Mouse (Mus musculus) myocyte (in vitro differentiated cells): ENCODE results near the gene Utp15. TPM values are rescaled to one million over a fixed set of nuclear protein-coding genes. Genes with fewer than 3 reads are reported as not detected.

ENCODE experiments used
- H3K27me3 ChIP-seq: one replicate; pipeline ENCODE4 v1.6.1; 2011; ENCODE audit not compliant: control insufficient read depth, insufficient read depth, insufficient read length
- H3K36me3 ChIP-seq: one replicate; pipeline ENCODE4 v1.6.1; 2011; ENCODE audit not compliant: control insufficient read depth, insufficient read depth
- H3K4me2 ChIP-seq: one replicate; pipeline ENCODE4 v1.6.1; 2011; ENCODE audit warnings: low read depth, control low read depth
- H3K4me3 ChIP-seq: one replicate; pipeline ENCODE4 v1.5.1; 2011; ENCODE audit warnings: mild to moderate bottlenecking, control low read depth, moderate library complexity
- H3K79me2 ChIP-seq: one replicate; pipeline ENCODE4 v1.6.1; 2011; ENCODE audit not compliant: control insufficient read depth, insufficient read depth
- H3ac ChIP-seq: one replicate; pipeline ENCODE4 v1.6.1; 2011; ENCODE audit not compliant: control insufficient read depth, insufficient read length
- CEBPB ChIP-seq: IDR thresholded peaks from 2 replicates; pipeline ENCODE4 v1.6.1; 2011; ENCODE audit warnings: mild to moderate bottlenecking, moderate library complexity; ENCODE audit not compliant: poor library complexity, insufficient read depth, severe bottlenecking
- E2F4 ChIP-seq: IDR thresholded peaks from one replicate; pipeline ENCODE4 v1.6.1; 2011; ENCODE audit warnings: mild to moderate bottlenecking, control low read depth, moderate library complexity; ENCODE audit not compliant: insufficient read depth
- MAX ChIP-seq: IDR thresholded peaks from one replicate; pipeline ENCODE4 v1.6.1; 2011; ENCODE audit warnings: low read depth, mild to moderate bottlenecking, control low read depth
- MYOD1 ChIP-seq, 3 experiments: IDR thresholded peaks; one replicate each; pipeline ENCODE4 v1.6.1; 2011; ENCODE audit warnings: control low read depth in 2 of 3, low read depth in 2 of 3, mild to moderate bottlenecking in 2 of 3, moderate library complexity in 1 of 3; ENCODE audit not compliant: insufficient read length in 2 of 3, control insufficient read depth in 1 of 3
- MYOG ChIP-seq, 3 experiments: IDR thresholded peaks; one replicate each; pipeline ENCODE4 v1.6.1; 2011; ENCODE audit warnings: control low read depth in 2 of 3, low read depth in 2 of 3, mild to moderate bottlenecking in 2 of 3; ENCODE audit not compliant: insufficient read length in 2 of 3, control insufficient read depth in 1 of 3, insufficient read depth in 1 of 3
- POLR2A ChIP-seq: IDR thresholded peaks from one replicate; pipeline ENCODE4 v1.6.1; 2011; ENCODE audit warnings: low read depth, mild to moderate bottlenecking, control low read depth, moderate library complexity; ENCODE audit not compliant: insufficient read length
- POLR2AphosphoS2 ChIP-seq: IDR thresholded peaks from one replicate; pipeline ENCODE4 v1.6.1; 2011; ENCODE audit warnings: low read depth, control low read depth; ENCODE audit not compliant: insufficient read length
- REST ChIP-seq: IDR thresholded peaks from one replicate; pipeline ENCODE4 v1.6.1; 2011; ENCODE audit warnings: mild to moderate bottlenecking, control low read depth, moderate library complexity; ENCODE audit not compliant: insufficient read depth, insufficient read length
- SRF ChIP-seq: IDR thresholded peaks from one replicate; pipeline ENCODE4 v1.6.1; 2011; ENCODE audit warnings: low read depth; ENCODE audit not compliant: control insufficient read depth, insufficient read length
- TCF12 ChIP-seq: IDR thresholded peaks from one replicate; pipeline ENCODE4 v1.6.1; 2011; ENCODE audit warnings: mild to moderate bottlenecking, control low read depth; ENCODE audit not compliant: poor library complexity, insufficient read depth, severe bottlenecking
- TCF3 ChIP-seq: IDR thresholded peaks from one replicate; pipeline ENCODE4 v1.6.1; 2011; ENCODE audit warnings: low read depth, control low read depth; ENCODE audit not compliant: insufficient read length
- USF1 ChIP-seq: IDR thresholded peaks from one replicate; pipeline ENCODE4 v1.6.1; 2011; ENCODE audit warnings: low read depth, mild to moderate bottlenecking, control low read depth, moderate library complexity
- polyA plus RNA-seq: library from polyadenylated mRNA; unstranded; fragments of >200 nt; fragmentation: generic; extraction: Trizol; gene quantifications from one replicate; pipeline ENCODE4 v1.2.1, GENCODE M21; 2012; ENCODE audit warnings: missing spikeins

Utp15 gene
- polyA plus RNA-seq, 1 experiment = 7.3 TPM

- no peak overlapping the region for H3K4me2 ChIP-seq
- no peak for TF ChIP-seq E2F4
- TF ChIP-seq SRF = no peak
- TF ChIP-seq REST = no peak
- TF ChIP-seq TCF12 = no peak
- TF ChIP-seq TCF3 = no peak
- no peak for TF ChIP-seq POLR2A
- no peak for TF ChIP-seq MAX
- no peak for TF ChIP-seq CEBPB
- no peak for TF ChIP-seq MYOG (IDR thresholded peaks at IDR 0.05; ENCODE audit: control insufficient read depth in 1 of 3, insufficient read depth in 1 of 3, insufficient read length in 2 of 3, low read depth in 2 of 3)
- TF ChIP-seq USF1 = no peak
- TF ChIP-seq MYOD1 (IDR thresholded peaks at IDR 0.05; ENCODE audit: control insufficient read depth in 1 of 3, insufficient read length in 2 of 3, low read depth in 2 of 3) = no peak
- no peak for TF ChIP-seq POLR2AphosphoS2
These were observed 44.1 kb upstream of the Utp15 start for GRCm38 (mm10) chr13:98306852-98307475.

GRCm38 (mm10) chr13:98306393-98306792 lies 43.6 kb upstream of the Utp15 start:
- TF ChIP-seq USF1 = no peak
- peak; percentile 71 for TF ChIP-seq POLR2AphosphoS2
- TF ChIP-seq TCF3 = no peak
- no peak for TF ChIP-seq REST
- TF ChIP-seq E2F4 = no peak
- no peak for TF ChIP-seq SRF
- TF ChIP-seq MYOG (IDR thresholded peaks at IDR 0.05; ENCODE audit: control insufficient read depth in 1 of 3, insufficient read depth in 1 of 3, insufficient read length in 2 of 3, low read depth in 2 of 3) = no peak
- Histone ChIP-seq H3K27me3 (no peaks in the 10 kb centered on the region), H3K36me3 (peaks cover 35% of the 10 kb centered on the region), H3K79me2 (peaks cover 14% of the 10 kb centered on the region), H3K4me2 (no peak overlapping the region), H3K4me3 (no peak overlapping the region), H3ac (no peak overlapping the region)

More at GRCm38 (mm10) chr13:98306852-98307475, 44.1 kb upstream of the Utp15 start:
- H3K4me3 ChIP-seq = no peak overlapping the region
- H3K36me3 ChIP-seq = peaks cover 41% of the 10 kb centered on the region
- peaks cover 20% of the 10 kb centered on the region for H3K79me2 ChIP-seq
- no peak overlapping the region for H3ac ChIP-seq
- H3K27me3 ChIP-seq = no peaks in the 10 kb centered on the region

- H3K4me3 ChIP-seq = no peak overlapping the region
- no peak overlapping the region for H3K4me2 ChIP-seq
- no peaks in the 10 kb centered on the region for H3K27me3 ChIP-seq
- peaks cover 3% of the 10 kb centered on the region for H3K79me2 ChIP-seq
- H3ac ChIP-seq = no peak overlapping the region
- TF ChIP-seq POLR2A = no peak
- no peak for TF ChIP-seq SRF
- peak; percentile 61 for TF ChIP-seq POLR2AphosphoS2
- TF ChIP-seq USF1 = no peak
- peaks cover 24% of the 10 kb centered on the region for H3K36me3 ChIP-seq
These were observed 42.4 kb upstream of the Utp15 start for GRCm38 (mm10) chr13:98305257-98305656.

- Histone ChIP-seq H3K27me3 (no peaks in the 10 kb centered on the region), H3K4me2 (no peak overlapping the region), H3K4me3 (no peak overlapping the region)
These were observed 36.3 kb upstream of the Utp15 start for GRCm38 (mm10) chr13:98298833-98299758.

GRCm38 (mm10) chr13:98297883-98298482 lies 35.1 kb upstream of the Utp15 start:
- Histone ChIP-seq H3K4me3 (no peak overlapping the region), H3K79me2 (no peaks in the 10 kb centered on the region), H3K27me3 (no peaks in the 10 kb centered on the region), H3K36me3 (no peaks in the 10 kb centered on the region), H3ac (no peak overlapping the region), H3K4me2 (no peak overlapping the region)
- no peak for TF ChIP-seq USF1
- no peak for TF ChIP-seq POLR2A
- no peak for TF ChIP-seq CEBPB
- no peak for TF ChIP-seq TCF3
- no peak for TF ChIP-seq SRF
- no peak for TF ChIP-seq POLR2AphosphoS2
- TF ChIP-seq REST = no peak
- no peak for TF ChIP-seq MYOG (IDR thresholded peaks at IDR 0.05; ENCODE audit: control insufficient read depth in 1 of 3, insufficient read depth in 1 of 3, insufficient read length in 2 of 3, low read depth in 2 of 3)
- TF ChIP-seq E2F4 = no peak
- TF ChIP-seq MAX = no peak
- TF ChIP-seq TCF12 = no peak
- TF ChIP-seq MYOD1 (IDR thresholded peaks at IDR 0.05; ENCODE audit: control insufficient read depth in 1 of 3, insufficient read length in 2 of 3, low read depth in 2 of 3) = no peak

More at GRCm38 (mm10) chr13:98298833-98299758, 36.3 kb upstream of the Utp15 start:
- no peaks in the 10 kb centered on the region for H3K79me2 ChIP-seq
- TF ChIP-seq TCF3 = no peak
- no peak overlapping the region for H3ac ChIP-seq
- H3K36me3 ChIP-seq = no peaks in the 10 kb centered on the region
